Mouse (Mus musculus): ENCODE data around the gene Scgn. TPM values are rescaled to one million over a fixed set of nuclear protein-coding genes. Genes with fewer than 3 reads are reported as not detected.
A peak's percentile ranks its signal among the peaks of the same experiment; 100 is the strongest.

The Scgn gene
- polyA plus RNA-seq, 1 experiment from 2014 or later, result 0.14 TPM

DNA sequence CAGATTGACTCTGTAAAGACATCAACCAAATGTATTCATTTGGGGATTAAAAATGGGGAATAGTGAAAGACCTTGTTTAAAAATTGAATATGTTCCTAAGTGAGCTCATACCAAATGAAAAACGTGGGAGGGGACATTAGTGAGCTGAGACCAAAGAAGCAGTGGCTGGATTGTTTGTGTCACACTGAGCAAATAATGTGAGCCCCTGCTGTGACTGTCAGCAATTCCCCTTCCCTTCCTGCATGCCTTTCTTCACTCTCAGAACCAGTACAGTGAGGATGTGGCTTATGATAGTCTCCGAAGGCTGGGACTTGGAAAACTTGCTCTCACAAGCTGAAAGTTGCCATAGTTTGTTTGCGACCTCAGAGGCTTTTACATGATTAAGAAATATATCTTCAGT lies 5.9 kb downstream of the Scgn start:
- Histone ChIP-seq H3K4me1 (no peaks in the 10 kb centered on the region), H3K27me3 (peaks cover 3% of the 10 kb centered on the region; the same call in 1 of the 2 replicates), H3K36me3 (no peaks in the 10 kb centered on the region), H3K9me3 (replicated peaks) (no peaks in the 10 kb centered on the region), H3K4me3 (no peak overlapping the region), H3K9ac (no peak overlapping the region), H3K27ac (no peak overlapping the region), H3K4me2 (replicated peaks) (no peak overlapping the region)
- WGBS, result 53% methylated on average over 3 of the region's 3 CpGs
- no peak for ATAC-seq (ENCODE audit: low FRiP score)

DNA sequence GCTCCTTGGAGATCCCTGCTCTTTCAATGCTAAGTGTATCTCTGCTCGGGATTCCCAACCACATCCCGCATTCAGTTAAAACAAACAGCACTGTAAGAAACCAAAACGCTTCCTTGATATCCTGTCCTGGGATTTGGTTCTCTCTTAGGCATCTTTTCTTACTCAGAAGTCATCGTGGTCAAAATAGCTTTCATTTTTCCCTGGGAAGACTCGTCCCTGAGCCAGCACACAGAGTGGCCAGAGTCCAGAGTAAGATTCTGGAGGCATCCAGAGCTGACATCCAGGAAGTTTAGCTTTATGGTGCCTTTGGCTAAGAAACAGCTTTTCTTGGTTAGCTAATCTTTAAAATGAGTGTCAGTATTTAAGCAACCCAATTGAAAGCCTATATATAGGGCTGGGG lies 18.7 kb downstream of the Scgn start:
- Histone ChIP-seq H3K4me2 (replicated peaks) (no peak overlapping the region), H3K4me1 (no peaks in the 10 kb centered on the region), H3K9me3 (replicated peaks) (no peaks in the 10 kb centered on the region), H3K36me3 (no peaks in the 10 kb centered on the region), H3K27ac (no peak overlapping the region; the same call in 1 of the 2 replicates), H3K27me3 (no peaks in the 10 kb centered on the region), H3K9ac (no peak overlapping the region), H3K4me3 (no peak overlapping the region)
- no peak for ATAC-seq (ENCODE audit: low FRiP score)
- WGBS, result 73% methylated on average over 5 of the region's 5 CpGs

- no peak overlapping the region for H3K9ac ChIP-seq
- H3K27ac ChIP-seq, result no peak overlapping the region; the same call in 1 of the 2 replicates
- H3K9me3 ChIP-seq (replicated peaks), result no peaks in the 10 kb centered on the region
- no peak overlapping the region for H3K4me2 ChIP-seq (replicated peaks)
- WGBS, result 55% methylated on average over 2 of the region's 2 CpGs
- no peaks in the 10 kb centered on the region for H3K27me3 ChIP-seq
- no peak for ATAC-seq (ENCODE audit: low FRiP score)
- no peaks in the 10 kb centered on the region for H3K36me3 ChIP-seq
- H3K4me1 ChIP-seq, result no peaks in the 10 kb centered on the region
- H3K4me3 ChIP-seq, result no peak overlapping the region
Measured at GRCm38 (mm10) chr13:23971870-23972269, 19.1 kb downstream of the Scgn start.

- Histone ChIP-seq H3K27me3 (no peaks in the 10 kb centered on the region), H3K9ac (no peak overlapping the region), H3K4me1 (peaks cover under 1% of the 10 kb centered on the region; the same call in 1 of the 2 replicates), H3K4me3 (no peak overlapping the region), H3K4me2 (replicated peaks) (no peak overlapping the region), H3K36me3 (no peaks in the 10 kb centered on the region), H3K27ac (no peak overlapping the region), H3K9me3 (replicated peaks) (no peaks in the 10 kb centered on the region)
- ATAC-seq (ENCODE audit: low FRiP score), result no peak
- 80% methylated on average over 2 of the region's 2 CpGs for WGBS
Measured at GRCm38 (mm10) chr13:23964909-23965308, 26.1 kb downstream of the Scgn start.

DNA sequence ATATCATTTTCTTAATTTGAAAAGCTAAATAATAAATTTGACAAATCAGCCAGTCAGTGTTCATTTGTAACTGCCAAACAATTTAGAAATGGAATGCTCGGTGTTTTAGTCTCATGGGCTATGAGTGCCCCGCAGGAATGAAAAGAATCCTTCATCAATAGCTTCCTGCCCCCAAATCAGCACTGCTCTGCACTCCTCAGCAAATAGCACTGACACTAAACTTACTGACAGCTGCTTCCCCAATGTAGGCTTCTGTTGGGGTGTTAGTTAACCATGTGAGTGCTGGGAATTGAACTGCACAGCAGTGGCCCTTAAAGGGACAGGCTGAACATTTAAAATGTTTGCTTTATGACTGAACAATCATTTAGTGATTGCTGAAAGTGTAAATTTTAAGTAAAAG lies 31.2 kb downstream of the Scgn start:
- Histone ChIP-seq H3K9me3 (replicated peaks) (no peaks in the 10 kb centered on the region), H3K27me3 (no peaks in the 10 kb centered on the region), H3K27ac (no peak overlapping the region), H3K4me1 (peaks cover 5% of the 10 kb centered on the region; the same call in 1 of the 2 replicates), H3K4me2 (replicated peaks) (no peak overlapping the region), H3K36me3 (no peaks in the 10 kb centered on the region), H3K4me3 (no peak overlapping the region), H3K9ac (no peak overlapping the region)
- ATAC-seq (ENCODE audit: low FRiP score), result no peak
- WGBS, result 42% methylated on average over 2 of the region's 2 CpGs

GRCm38 (mm10) chr13:23950928-23951327 lies 40.1 kb downstream of the Scgn start:
- no peak overlapping the region for H3K4me2 ChIP-seq (replicated peaks)
- no peak overlapping the region for H3K4me3 ChIP-seq
- no peak for ATAC-seq (ENCODE audit: low FRiP score)
- H3K9ac ChIP-seq, result no peak overlapping the region
- no peaks in the 10 kb centered on the region for H3K9me3 ChIP-seq (replicated peaks)
- no peaks in the 10 kb centered on the region for H3K36me3 ChIP-seq
- no peak overlapping the region for H3K27ac ChIP-seq
- H3K4me1 ChIP-seq, result 0 out of 2 replicates have a peak, but pooled peaks cover 7% of the 10 kb centered on the region
- H3K27me3 ChIP-seq, result no peaks in the 10 kb centered on the region
- WGBS, result 80% methylated on average over 3 of the region's 3 CpGs

GRCm38 (mm10) chr13:23949484-23950246 lies 41.3 kb downstream of the Scgn start:
- Histone ChIP-seq H3K9ac (no peak overlapping the region), H3K4me1 (0 out of 2 replicates have a peak, but pooled peaks cover 7% of the 10 kb centered on the region), H3K4me3 (no peak overlapping the region), H3K36me3 (no peaks in the 10 kb centered on the region), H3K9me3 (replicated peaks) (no peaks in the 10 kb centered on the region), H3K27me3 (no peaks in the 10 kb centered on the region), H3K4me2 (replicated peaks) (no peak overlapping the region), H3K27ac (peak overlapping the region; percentile 75)
- WGBS, result 44% methylated on average over 14 of the region's 14 CpGs
- ATAC-seq (ENCODE audit: low FRiP score), result peak; percentile 88

GRCm38 (mm10) chr13:23946254-23946653 lies 44.8 kb downstream of the Scgn start:
- Histone ChIP-seq H3K36me3 (no peaks in the 10 kb centered on the region), H3K27ac (no peak overlapping the region), H3K9ac (no peak overlapping the region), H3K27me3 (no peaks in the 10 kb centered on the region), H3K9me3 (replicated peaks) (no peaks in the 10 kb centered on the region), H3K4me3 (no peak overlapping the region), H3K4me1 (0 out of 2 replicates have a peak, but pooled peaks cover 7% of the 10 kb centered on the region), H3K4me2 (replicated peaks) (no peak overlapping the region)
- 28% methylated on average over 2 of the region's 2 CpGs for WGBS
- no peak for ATAC-seq (ENCODE audit: low FRiP score)

GRCm38 (mm10) chr13:23942861-23943260 lies 48.2 kb downstream of the Scgn start:
- Histone ChIP-seq H3K4me3 (no peak overlapping the region), H3K9me3 (replicated peaks) (no peaks in the 10 kb centered on the region), H3K4me1 (0 out of 2 replicates have a peak, but pooled peaks cover 4% of the 10 kb centered on the region), H3K4me2 (replicated peaks) (no peak overlapping the region), H3K9ac (no peak overlapping the region), H3K27me3 (no peaks in the 10 kb centered on the region), H3K27ac (no peak overlapping the region), H3K36me3 (no peaks in the 10 kb centered on the region)
- 53% methylated on average over 2 of the region's 2 CpGs for WGBS
- ATAC-seq (ENCODE audit: low FRiP score), result no peak

DNA sequence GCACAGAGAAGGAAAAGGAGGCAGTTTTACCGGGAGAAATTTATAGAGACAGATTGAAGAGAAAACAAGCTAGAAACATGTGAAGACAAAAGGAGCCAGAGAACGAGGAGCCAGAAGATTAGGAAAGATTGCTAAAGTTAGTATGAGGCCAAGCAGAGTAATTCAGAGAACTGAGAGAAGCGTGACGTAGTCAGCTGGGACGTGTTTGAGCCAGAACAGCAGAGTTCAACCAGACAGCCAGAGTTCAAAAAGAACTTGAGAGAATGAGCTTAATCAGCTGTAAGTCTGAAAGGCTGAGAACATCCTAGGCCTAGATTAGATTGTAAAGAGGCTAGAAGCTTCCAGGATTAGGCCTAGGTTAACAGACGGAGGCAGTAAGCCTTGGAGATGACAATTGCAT lies 50.7 kb downstream of the Scgn start:
- Histone ChIP-seq H3K27me3 (no peaks in the 10 kb centered on the region), H3K4me2 (replicated peaks) (no peak overlapping the region), H3K9ac (no peak overlapping the region), H3K9me3 (replicated peaks) (no peaks in the 10 kb centered on the region), H3K27ac (no peak overlapping the region), H3K4me3 (no peak overlapping the region), H3K36me3 (no peaks in the 10 kb centered on the region), H3K4me1 (no peaks in the 10 kb centered on the region)
- WGBS, result 67% methylated on average over 6 of the region's 6 CpGs
- no peak for ATAC-seq (ENCODE audit: low FRiP score)

DNA sequence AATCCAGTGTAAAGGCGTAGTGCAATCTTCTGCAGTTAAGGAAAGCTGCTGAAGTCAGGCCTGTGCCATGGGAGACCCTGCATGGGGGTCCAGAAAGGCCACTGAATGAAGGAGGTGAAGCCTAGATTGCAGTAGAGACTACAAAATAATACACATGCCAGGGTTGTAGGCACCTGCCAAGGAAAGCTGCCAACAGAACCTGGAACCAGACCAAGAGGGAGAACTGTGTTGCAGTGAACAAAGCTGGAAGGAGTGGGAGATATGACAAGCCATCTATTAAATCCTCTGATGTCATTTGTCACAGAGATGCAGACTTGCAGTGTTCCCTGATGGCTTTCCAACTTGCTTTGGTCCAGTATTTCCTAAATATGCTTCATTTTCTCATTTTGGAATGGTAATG lies 52.3 kb downstream of the Scgn start:
- Histone ChIP-seq H3K4me1 (no peaks in the 10 kb centered on the region), H3K4me2 (replicated peaks) (no peak overlapping the region), H3K27me3 (no peaks in the 10 kb centered on the region), H3K27ac (no peak overlapping the region), H3K36me3 (no peaks in the 10 kb centered on the region), H3K9ac (no peak overlapping the region), H3K9me3 (replicated peaks) (no peaks in the 10 kb centered on the region), H3K4me3 (no peak overlapping the region)
- 81% methylated on average over 1 of the region's 1 CpGs for WGBS
- ATAC-seq (ENCODE audit: low FRiP score), result no peak

GRCm38 (mm10) chr13:23934211-23934520 lies 56.8 kb downstream of the Scgn start, which contains the start of gene Hist1h2aa:
Gene Hist1h2aa (plus strand): TSS chr13:23934462.
- WGBS, result 94% methylated on average over 10 of the region's 10 CpGs
- ATAC-seq (ENCODE audit: low FRiP score), result no peak

More at GRCm38 (mm10) chr13:23934211-23934520, 56.8 kb downstream of the Scgn start, which contains the start of gene Hist1h2aa:
- no peaks in the 10 kb centered on the region for H3K27me3 ChIP-seq
- no peaks in the 10 kb centered on the region for H3K4me1 ChIP-seq
- H3K27ac ChIP-seq, result no peak within 1 kb of the TSS
- no peaks in the 10 kb centered on the region for H3K9me3 ChIP-seq (replicated peaks)
- no peak within 1 kb of the TSS for H3K4me3 ChIP-seq
- no peaks in the 10 kb centered on the region for H3K36me3 ChIP-seq
- no peak within 1 kb of the TSS for H3K4me2 ChIP-seq (replicated peaks)
- H3K9ac ChIP-seq, result no peak within 1 kb of the TSS
